Mouse (Mus musculus) CH12.LX (cell line): ENCODE measurements around the gene Gm20388. TPM values are rescaled to one million over a fixed set of nuclear protein-coding genes. Genes with fewer than 3 reads are reported as not detected.

Experiments
- DNase-seq: peaks from one replicate; pipeline ENCODE4 v3.0.0-alpha.2; 2013; ENCODE audit errors: extremely low read depth
- H3K27ac ChIP-seq: 2 replicates; pipeline ENCODE4 v1.5.1; 2012; ENCODE audit warnings: low read depth, mild to moderate bottlenecking, control low read depth, moderate library complexity; ENCODE audit not compliant: insufficient read depth
- H3K27me3 ChIP-seq: replicated peaks from 2 replicates; pipeline ENCODE3; 2012; ENCODE audit warnings: inconsistent platforms
- H3K36me3 ChIP-seq, 2 experiments: replicated peaks in 1 of 2; 2 replicates each; pipeline versions ENCODE3 to v1.6.1; 2012; ENCODE audit warnings: inconsistent platforms in 1 of 2, low read length in 1 of 2, mild to moderate bottlenecking in 1 of 2, mixed read lengths in 1 of 2, moderate library complexity in 1 of 2; ENCODE audit not compliant: control insufficient read depth in 1 of 2, insufficient read depth in 1 of 2
- H3K4me1 ChIP-seq, 2 experiments: 2 replicates each; pipeline ENCODE4 v1.6.1; 2012; ENCODE audit warnings: inconsistent platforms in 1 of 2, moderate library complexity in 1 of 2; ENCODE audit not compliant: insufficient read depth in 2 of 2, control insufficient read depth in 1 of 2
- H3K4me2 ChIP-seq: 2 replicates; pipeline ENCODE4 v1.6.1; 2012; ENCODE audit warnings: low read depth, mild to moderate bottlenecking, control low read depth; ENCODE audit not compliant: poor library complexity, insufficient read depth, severe bottlenecking
- H3K4me3 ChIP-seq, 3 experiments: fragments of 150-350 bp in 1 of 3; sonication (generic) in 1 of 3; replicated peaks in 1 of 3; 2 replicates each; pipeline versions ENCODE3 to v1.5.1; 2011 to 2012; ENCODE audit warnings: low read depth in 2 of 3, low read length in 2 of 3, mild to moderate bottlenecking in 2 of 3, moderate library complexity in 2 of 3, control low read depth in 1 of 3, improper control_type of control experiment in 1 of 3, inconsistent platforms in 1 of 3, mixed read lengths in 1 of 3; ENCODE audit not compliant: poor library complexity in 1 of 3
- H3K79me2 ChIP-seq: replicated peaks from 2 replicates; pipeline ENCODE4 v1.6.1; 2012; ENCODE audit warnings: mild to moderate bottlenecking, moderate library complexity; ENCODE audit not compliant: control insufficient read depth, poor library complexity, insufficient read depth, severe bottlenecking; ENCODE audit errors: extremely low read depth
- H3K9ac ChIP-seq: 2 replicates; pipeline ENCODE4 v1.6.1; 2012; ENCODE audit warnings: low read depth, mild to moderate bottlenecking, control low read depth, moderate library complexity; ENCODE audit not compliant: insufficient read depth
- H3K9me3 ChIP-seq: replicated peaks from 2 replicates; pipeline ENCODE3; 2012; ENCODE audit warnings: low read length, inconsistent platforms, mixed read lengths
- BHLHE40 ChIP-seq: IDR thresholded peaks from 2 replicates; pipeline ENCODE4 v1.6.1; 2011; ENCODE audit warnings: mild to moderate bottlenecking, low read depth, low read length, improper control_type of control experiment
- CHD2 ChIP-seq: IDR thresholded peaks from 2 replicates; pipeline ENCODE4 v1.6.1; 2011; ENCODE audit warnings: low read length, improper control_type of control experiment
- CTCF ChIP-seq, 2 experiments: IDR thresholded peaks in 1 of 2; conservative IDR thresholded peaks in 1 of 2; 2 replicates each; pipeline ENCODE4 v1.5.1; 2011 to 2012; ENCODE audit warnings: low read depth in 2 of 2, low read length in 2 of 2, improper control_type of control experiment in 1 of 2, inconsistent platforms in 1 of 2, mild to moderate bottlenecking in 1 of 2, moderate library complexity in 1 of 2
- ETS1 ChIP-seq: conservative IDR thresholded peaks from 2 replicates; pipeline ENCODE4 v1.6.1; 2012; ENCODE audit warnings: low read depth, mild to moderate bottlenecking, inconsistent platforms, low read length, improper control_type of control experiment, moderate library complexity
- GABPA ChIP-seq: IDR thresholded peaks from 2 replicates; pipeline ENCODE4 v1.6.1; 2012; ENCODE audit warnings: low read depth, low read length, improper control_type of control experiment, inconsistent platforms; ENCODE audit not compliant: insufficient replicate concordance
- HCFC1 ChIP-seq: IDR thresholded peaks from 2 replicates; pipeline ENCODE4 v1.6.1; 2012; ENCODE audit warnings: low read depth, mild to moderate bottlenecking, inconsistent platforms, low read length, improper control_type of control experiment
- IRF4 ChIP-seq: IDR thresholded peaks from 2 replicates; pipeline ENCODE4 v1.6.1; 2014; ENCODE audit warnings: low read depth, mild to moderate bottlenecking, inconsistent platforms, low read length, improper control_type of control experiment
- JUN ChIP-seq: IDR thresholded peaks from 2 replicates; pipeline ENCODE4 v1.6.1; 2011; ENCODE audit warnings: low read depth, mild to moderate bottlenecking, low read length, improper control_type of control experiment, moderate library complexity; ENCODE audit not compliant: insufficient read depth
- JUND ChIP-seq: conservative IDR thresholded peaks from 2 replicates; pipeline ENCODE4 v1.6.1; 2011; ENCODE audit warnings: low read depth, low read length, improper control_type of control experiment
- KAT2A ChIP-seq: IDR thresholded peaks from 2 replicates; pipeline ENCODE4 v1.6.1; 2012; ENCODE audit warnings: low read length, improper control_type of control experiment, inconsistent platforms; ENCODE audit not compliant: insufficient replicate concordance
- MAFK ChIP-seq: IDR thresholded peaks from 2 replicates; pipeline ENCODE4 v1.6.1; 2011; ENCODE audit warnings: low read length, improper control_type of control experiment; ENCODE audit not compliant: insufficient replicate concordance
- MAX ChIP-seq: IDR thresholded peaks from 2 replicates; pipeline ENCODE4 v1.6.1; 2011; ENCODE audit warnings: low read length, improper control_type of control experiment
- MXI1 ChIP-seq: IDR thresholded peaks from 2 replicates; pipeline ENCODE4 v1.6.1; 2011; ENCODE audit warnings: mild to moderate bottlenecking, low read depth, low read length, improper control_type of control experiment
- NELFE ChIP-seq: IDR thresholded peaks from 2 replicates; pipeline ENCODE4 v1.6.1; 2011; ENCODE audit warnings: low read depth, low read length, improper control_type of control experiment
- POLR2A ChIP-seq: IDR thresholded peaks from 2 replicates; pipeline ENCODE4 v1.6.1; 2011; ENCODE audit warnings: low read depth, mild to moderate bottlenecking, improper control_type of control experiment, low read length
- RAD21 ChIP-seq: IDR thresholded peaks from 2 replicates; pipeline ENCODE4 v1.6.1; 2011; ENCODE audit warnings: low read depth, mild to moderate bottlenecking, low read length, improper control_type of control experiment, moderate library complexity
- RCOR1 ChIP-seq: conservative IDR thresholded peaks from 2 replicates; pipeline ENCODE4 v1.6.1; 2012; ENCODE audit warnings: low read depth, mild to moderate bottlenecking, inconsistent platforms, low read length, improper control_type of control experiment
- SIN3A ChIP-seq: IDR thresholded peaks from 2 replicates; pipeline ENCODE4 v1.6.1; 2012; ENCODE audit warnings: low read length, improper control_type of control experiment, inconsistent platforms
- SMC3 ChIP-seq: IDR thresholded peaks from 2 replicates; pipeline ENCODE4 v1.6.1; 2011; ENCODE audit warnings: low read depth, low read length, improper control_type of control experiment
- TBP ChIP-seq: conservative IDR thresholded peaks from 2 replicates; pipeline ENCODE4 v1.6.1; 2011; ENCODE audit warnings: low read depth, low read length, improper control_type of control experiment
- USF2 ChIP-seq: conservative IDR thresholded peaks from 2 replicates; pipeline ENCODE4 v1.6.1; 2011; ENCODE audit warnings: low read depth, low read length, improper control_type of control experiment
- ZC3H11A ChIP-seq: IDR thresholded peaks from 2 replicates; pipeline ENCODE4 v1.6.1; 2012; ENCODE audit warnings: low read depth, mild to moderate bottlenecking, inconsistent platforms, low read length, improper control_type of control experiment
- ZKSCAN1 ChIP-seq: IDR thresholded peaks from 2 replicates; pipeline ENCODE4 v1.6.1; 2012; ENCODE audit warnings: low read depth, inconsistent platforms, low read length, improper control_type of control experiment, borderline replicate concordance
- dilution Hi-C: fragments of 300-500 bp; cut with MboI; formaldehyde crosslinking; loops from 2 replicates; pipeline ENCODE4 v1.14.3; 2020; ENCODE audit warnings: low sequenced_read_pairs; ENCODE audit not compliant: extremely low pct_unique_long_range_greater_than_20kb, extremely low pct_ligation_motif_present
- in situ Hi-C: fragments of 300-500 bp; cut with MboI; formaldehyde crosslinking; loops from 3 replicates; pipeline ENCODE4 v1.14.3; 2019; ENCODE audit warnings: low sequenced_read_pairs, low pct_ligation_motif_present, low pct_unique_long_range_greater_than_20kb, mixed read lengths
- polyA plus RNA-seq: library from polyadenylated mRNA; unstranded; fragments of >175 nt; gene quantifications from 2 replicates; pipeline ENCODE4 v1.2.1, GENCODE M21; 2012; ENCODE audit warnings: low read depth; ENCODE audit not compliant: insufficient read length
- total RNA-seq, 2 experiments: library from RNA; depleted of rRNA; stranded (reverse); fragments of 300-350 nt in 1 of 2; fragments of >200 nt in 1 of 2; gene quantifications; 2 replicates each; pipeline ENCODE4 v1.2.3; 2012 to 2014

The Gm20388 gene
- total and polyA plus RNA-seq, 3 experiments, result 14.8 to 26.3 (median 22.2) TPM

DNA sequence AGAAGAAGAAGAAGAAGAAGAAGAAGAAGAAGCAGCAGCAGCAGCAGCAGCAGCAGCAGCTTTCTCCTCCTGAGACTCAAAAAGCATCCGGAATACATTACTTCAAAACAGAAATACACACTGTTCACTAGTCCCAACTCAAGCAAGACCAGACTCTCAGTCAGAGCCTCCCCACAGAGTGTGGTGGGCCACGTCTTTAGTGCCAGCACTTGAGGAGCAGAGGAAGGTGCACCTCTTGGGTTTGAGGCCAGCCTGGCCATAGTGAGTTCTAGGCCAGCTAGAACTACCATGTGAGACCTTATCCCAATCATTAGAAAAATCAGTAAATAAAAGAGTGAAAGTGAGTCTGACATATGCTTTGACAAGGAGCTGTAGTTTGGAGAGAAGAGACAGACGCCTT lies 3073.5 kb downstream of the Gm20388 start:
- dilution Hi-C loops, result no loop called here
- peaks cover 3 to 75% of the 10 kb centered on the region in 2 experiments; a peak in 3 of 4 replicates for H3K4me1 ChIP-seq
- DNase-seq, result no peak

DNA sequence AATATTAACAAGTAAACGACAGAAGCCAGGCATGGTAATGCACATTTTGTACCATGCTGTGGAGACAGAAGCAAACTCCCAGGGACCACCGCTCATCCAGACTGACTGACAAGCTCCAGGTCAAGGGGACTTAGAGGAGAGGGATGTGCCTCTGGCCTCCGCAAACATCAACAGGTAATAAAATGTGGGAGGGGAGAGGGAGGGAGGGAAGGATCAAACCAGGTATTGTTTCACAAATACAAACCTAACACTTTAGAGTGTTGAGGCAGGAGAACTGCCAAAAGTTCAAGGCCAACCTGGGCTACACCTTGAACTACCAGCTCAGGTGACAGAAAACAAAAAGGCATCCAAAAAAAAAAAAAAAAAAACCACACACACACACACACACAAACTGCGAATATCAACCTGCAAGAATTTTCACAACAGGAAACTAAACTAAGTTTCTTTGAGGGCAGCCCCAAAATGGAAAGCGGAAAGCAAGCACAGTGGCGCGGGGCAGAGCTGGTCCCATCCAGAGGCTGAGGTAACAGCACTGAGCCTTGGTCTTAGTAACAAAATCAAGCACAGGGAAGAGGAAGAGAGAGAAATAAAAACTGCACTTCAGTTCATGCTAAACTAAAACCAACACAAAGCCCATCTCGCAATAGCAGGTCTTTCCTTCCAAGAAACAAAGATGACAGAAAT lies 3076.0 kb downstream of the Gm20388 start:
- H3K27ac ChIP-seq, result no peak overlapping the region

More for the DNA sequence above, 3073.5 kb downstream of the Gm20388 start:
- Histone ChIP-seq H3K4me3 (no peak overlapping the region), H3K79me2 (peaks cover 95% of the 10 kb centered on the region), H3K27ac (no peak overlapping the region), H3K9me3 (no peaks in the 10 kb centered on the region), H3K9ac (no peak overlapping the region), H3K27me3 (no peaks in the 10 kb centered on the region), H3K36me3 (peaks cover 0 to 42% of the 10 kb centered on the region in 2 experiments), H3K4me2 (no peak overlapping the region)
- in situ Hi-C loops, result no loop called here
- no peak for TF ChIP-seq USF2
- TF ChIP-seq GABPA, result no peak
- TF ChIP-seq NELFE, result no peak
- no peak for TF ChIP-seq KAT2A
- TF ChIP-seq ZC3H11A, result no peak
- TF ChIP-seq ETS1, result no peak

DNA sequence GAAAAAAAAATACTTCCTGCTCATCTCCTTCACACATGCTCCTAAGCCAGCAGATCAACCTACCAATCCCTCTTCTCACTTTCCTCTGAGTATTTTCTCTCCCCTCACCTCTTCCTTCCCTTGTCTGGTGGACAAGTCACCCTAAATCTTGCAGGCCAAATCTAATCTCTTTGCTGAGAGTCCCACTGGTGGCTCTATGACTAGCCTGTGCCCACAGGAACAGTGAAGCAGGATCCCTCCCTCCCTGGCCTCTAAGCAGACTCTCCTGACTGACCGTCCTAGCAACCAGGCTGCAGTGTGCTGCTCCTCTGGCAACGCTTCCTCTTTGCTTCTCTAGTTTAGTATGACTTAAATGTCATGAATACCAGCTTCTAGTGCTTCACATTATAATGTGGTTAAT lies 3076.6 kb downstream of the Gm20388 start:
- Histone ChIP-seq H3K4me1 (peaks cover 5 to 82% of the 10 kb centered on the region in 2 experiments; a peak in 3 of 4 replicates), H3K9me3 (no peaks in the 10 kb centered on the region), H3K4me3 (no peak overlapping the region), H3K27ac (no peak overlapping the region), H3K27me3 (no peaks in the 10 kb centered on the region), H3K79me2 (peaks cover 93% of the 10 kb centered on the region), H3K9ac (no peak overlapping the region), H3K4me2 (no peak overlapping the region), H3K36me3 (peaks cover 2 to 42% of the 10 kb centered on the region in 2 experiments)
- in situ Hi-C loops (no loop called here), dilution Hi-C loops (no loop called here)
- no peak for TF ChIP-seq TBP
- TF ChIP-seq JUND, result no peak
- no peak for TF ChIP-seq CTCF (conservative IDR thresholded peaks at IDR 0.05 in 1 of 2, IDR thresholded peaks at IDR 0.05 in 1 of 2; ENCODE audit: low read depth in 2 of 2, low read length in 2 of 2)
- no peak for TF ChIP-seq IRF4
- no peak for TF ChIP-seq GABPA
- no peak for TF ChIP-seq NELFE
- no peak for TF ChIP-seq CHD2
- DNase-seq, result no peak

More for the DNA sequence above, 3076.0 kb downstream of the Gm20388 start:
- H3K27me3 ChIP-seq, result no peaks in the 10 kb centered on the region
- H3K4me2 ChIP-seq, result no peak overlapping the region; the same call in 1 of the 2 replicates
- TF ChIP-seq KAT2A, result no peak
- no peak for TF ChIP-seq MAFK
- TF ChIP-seq JUN, result no peak
- no peak for TF ChIP-seq MAX
- no peak for TF ChIP-seq SIN3A
- no peak for TF ChIP-seq BHLHE40
- TF ChIP-seq RCOR1, result no peak
- TF ChIP-seq RAD21, result no peak
- no peak for TF ChIP-seq HCFC1
- TF ChIP-seq ZKSCAN1, result no peak
- no peak for TF ChIP-seq POLR2A
- no peak for TF ChIP-seq SMC3
- no peak for TF ChIP-seq MXI1
- H3K9me3 ChIP-seq, result no peaks in the 10 kb centered on the region
- no peak overlapping the region for H3K9ac ChIP-seq
- H3K4me3 ChIP-seq, result no peak overlapping the region
- in situ Hi-C loops, result no loop called here
- H3K4me1 ChIP-seq, result peaks cover 5 to 78% of the 10 kb centered on the region in 2 experiments; a peak in 3 of 4 replicates
- dilution Hi-C loops, result no loop called here
- H3K36me3 ChIP-seq, result peaks cover 2 to 38% of the 10 kb centered on the region in 2 experiments
- no peak for DNase-seq
- H3K79me2 ChIP-seq, result peaks cover 93% of the 10 kb centered on the region
